Mouse (Mus musculus): Measurements from ENCODE around the gene Tcea3. TPM values are rescaled to one million over a fixed set of nuclear protein-coding genes. Genes with fewer than 3 reads are reported as not detected.

Tcea3 gene
- polyA plus RNA-seq (2012; rRNA removed): 2.5 and 2.8 TPM in 2 replicates

DNA sequence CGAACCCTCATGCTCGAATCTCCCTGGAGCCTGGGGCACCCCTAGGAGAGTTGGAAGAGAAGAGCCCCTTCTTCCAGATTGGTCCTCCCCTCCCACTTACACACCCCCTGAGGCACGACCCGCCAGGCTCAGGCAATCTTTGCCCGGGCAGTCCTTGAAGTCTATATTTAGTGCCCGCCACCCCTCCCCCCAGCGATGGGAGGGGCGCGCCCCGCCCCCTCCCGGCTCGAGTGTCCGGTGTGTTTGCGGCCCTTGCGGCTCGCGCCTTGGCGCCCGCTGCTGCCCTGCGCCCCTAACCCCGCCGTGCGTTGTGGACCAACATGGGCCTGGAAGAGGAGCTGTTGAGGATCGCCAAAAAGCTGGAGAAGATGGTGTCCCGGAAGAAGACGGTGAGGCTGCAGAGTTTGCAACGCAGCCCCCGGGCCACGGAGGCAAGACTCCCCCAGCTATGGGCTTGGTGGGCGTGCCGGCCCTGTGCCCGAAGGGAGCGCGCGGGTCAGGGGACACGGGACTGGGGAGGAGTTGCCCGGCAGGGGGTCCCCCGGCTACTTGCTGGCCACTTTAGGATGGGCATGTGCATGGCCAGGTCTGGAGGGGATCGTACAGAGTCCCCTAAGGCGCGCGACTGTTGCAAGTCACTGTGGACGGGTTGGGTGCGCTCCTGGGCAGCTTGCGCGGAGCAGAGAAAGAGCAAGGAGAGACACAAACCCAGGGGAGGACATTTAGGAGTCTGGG lies at the start of gene Tcea3:
Tcea3 (plus strand) TSS at position 1 of the 735 bp plus-strand sequence.

DNA sequence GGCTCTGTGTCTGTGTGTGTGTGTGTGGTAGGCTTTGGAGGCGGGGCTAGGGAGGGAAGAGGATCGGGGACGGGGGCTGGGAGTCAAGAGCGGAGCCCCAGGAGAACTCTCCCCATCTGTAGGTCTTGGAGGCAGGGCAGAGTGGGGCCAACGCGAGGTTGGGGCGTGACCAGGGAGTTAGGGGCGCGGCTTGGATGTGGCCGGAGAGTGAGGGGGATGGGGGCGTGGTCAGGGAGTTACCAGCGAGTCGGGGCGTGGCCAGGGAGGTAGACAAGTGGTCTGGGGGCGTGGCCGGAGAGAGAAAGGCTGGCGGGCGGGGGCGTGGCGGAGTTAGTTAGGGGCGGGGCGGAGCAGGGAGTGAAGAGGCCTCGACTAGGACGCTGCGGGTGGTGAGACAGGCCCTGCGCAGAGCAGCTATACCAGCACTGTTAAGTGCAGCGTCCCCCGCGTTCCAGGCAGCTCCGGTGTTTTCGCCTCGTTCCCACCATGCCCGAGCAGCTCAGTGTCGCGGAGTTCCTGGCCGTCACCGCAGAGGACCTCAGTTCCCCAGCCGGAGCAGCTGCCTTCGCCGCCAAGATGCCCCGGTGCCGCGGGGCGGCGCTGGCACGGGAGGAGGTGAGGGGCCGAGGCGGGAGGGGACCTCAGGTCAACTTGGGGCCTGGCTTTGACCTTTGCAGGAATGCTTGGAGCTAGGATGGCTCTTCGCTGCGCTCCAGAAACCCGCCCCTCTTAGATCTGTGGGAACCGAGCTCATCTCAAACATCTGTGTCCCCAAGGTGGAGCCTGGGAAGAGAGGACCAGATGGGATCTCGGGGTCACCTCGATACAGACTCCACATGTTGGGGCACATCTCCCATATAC lies 41.3 kb upstream of the Tcea3 start, which contains the start of gene Asap3:
Asap3 (plus strand) TSS at position 333 of the 861 bp plus-strand sequence.

DNA sequence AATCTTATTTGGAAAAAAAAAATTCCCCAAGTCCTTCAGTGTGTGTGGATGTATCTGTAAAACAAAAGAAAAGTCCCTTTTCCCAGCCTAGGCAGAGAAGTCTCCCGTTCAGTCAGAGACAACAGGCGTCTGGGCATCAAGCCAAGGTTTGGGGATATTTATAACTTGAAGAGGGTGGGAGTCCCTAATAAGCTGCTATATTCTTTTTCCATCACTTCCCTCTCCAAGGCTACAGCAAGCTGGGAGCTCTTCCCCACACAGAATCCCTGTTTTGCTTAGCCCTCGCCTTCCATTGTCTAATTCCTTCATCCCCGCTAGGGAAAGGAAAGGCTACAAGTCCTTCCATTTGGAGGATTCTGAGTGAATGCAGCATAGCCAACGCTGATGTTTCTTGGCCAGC lies 36.9 kb downstream of the Tcea3 start, which contains the start of gene Zfp46:
Zfp46 (plus strand) TSS at position 229 of the 400 bp plus-strand sequence.

DNA sequence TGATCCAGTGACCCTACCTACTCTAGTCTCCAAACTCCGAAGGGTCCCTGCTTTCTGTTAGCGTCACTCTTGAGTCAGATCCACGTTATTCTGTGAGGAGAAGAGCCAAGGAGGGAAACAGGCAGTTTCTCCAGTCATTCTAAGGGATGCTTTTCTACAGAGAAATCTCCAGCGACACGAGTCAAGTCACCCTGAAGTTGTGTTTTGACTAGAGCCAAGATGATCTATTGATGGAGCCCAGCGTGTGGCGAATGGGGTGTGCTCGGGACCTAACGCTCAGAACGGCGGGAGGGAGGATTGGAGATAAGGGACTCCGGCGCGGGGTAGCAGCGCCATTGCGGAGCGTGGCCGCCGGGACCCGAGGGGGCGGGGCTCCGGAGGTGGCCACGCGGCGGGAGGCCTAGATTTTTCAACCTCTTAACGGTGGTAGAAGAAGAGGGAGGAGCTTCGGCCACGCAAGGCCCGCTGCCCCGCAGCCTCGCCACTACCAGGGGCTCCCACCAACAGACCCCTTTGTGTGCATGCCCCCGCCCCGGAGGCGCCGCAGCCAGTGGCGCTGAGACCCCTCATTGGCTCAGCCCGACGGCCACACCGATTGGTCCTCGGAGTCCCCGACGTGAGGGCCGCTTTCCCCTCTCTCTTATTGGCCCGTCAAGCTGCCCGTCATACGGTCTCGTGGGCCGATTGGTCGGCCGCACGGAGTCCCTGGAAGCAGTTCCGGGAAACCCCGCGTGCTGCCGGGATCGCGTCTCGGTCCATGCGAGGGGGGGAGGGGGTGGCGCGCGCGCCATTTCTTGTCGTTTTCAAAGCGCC lies 62.9 kb downstream of the Tcea3 start, which contains the start of gene Hnrnpr:
Hnrnpr (plus strand) TSS at position 714 of the 813 bp plus-strand sequence.

Other genes with a start within 250 kb of the Tcea3 start
- 23.0 and 26.1 TPM in 2 replicates for gene Eloa, start 226.0 kb upstream of the Tcea3 start, polyA plus RNA-seq (2012; rRNA removed)
- 1,444 and 2,797 TPM in 2 replicates for gene Rpl11, start 194.3 kb upstream of the Tcea3 start, polyA plus RNA-seq (2012; rRNA removed)
- 276 and 283 TPM in 2 replicates for gene Id3, start 104.2 kb upstream of the Tcea3 start, polyA plus RNA-seq (2012; rRNA removed)
- gene E2f2, start 75.3 kb upstream of the Tcea3 start, polyA plus RNA-seq (2012; rRNA removed): 9.7 and 10.9 TPM in 2 replicates
- 6.5 and 7.9 TPM in 2 replicates for gene Asap3, start 41.4 kb upstream of the Tcea3 start, polyA plus RNA-seq (2012; rRNA removed)
- 29.5 and 30.5 TPM in 2 replicates for gene Zfp46, start 37.0 kb downstream of the Tcea3 start, polyA plus RNA-seq (2012; rRNA removed)
- 197 and 256 TPM in 2 replicates for gene Hnrnpr, start 63.2 kb downstream of the Tcea3 start, polyA plus RNA-seq (2012; rRNA removed)
- gene Htr1d, start 175.8 kb downstream of the Tcea3 start, polyA plus RNA-seq (2012; rRNA removed): 0.05 and 0.12 TPM in 2 replicates
- 0.16 and 0.18 TPM in 2 replicates for gene 6030445D17Rik, start 214.5 kb downstream of the Tcea3 start, polyA plus RNA-seq (2012; rRNA removed)
- gene Luzp1, start 222.0 kb downstream of the Tcea3 start, polyA plus RNA-seq (2012; rRNA removed): 17.1 and 23.5 TPM in 2 replicates

Measured in central nervous system, embryonic 11.5 days (tissue).